Mouse (Mus musculus): ENCODE results near the gene Fbn1.

DNA sequence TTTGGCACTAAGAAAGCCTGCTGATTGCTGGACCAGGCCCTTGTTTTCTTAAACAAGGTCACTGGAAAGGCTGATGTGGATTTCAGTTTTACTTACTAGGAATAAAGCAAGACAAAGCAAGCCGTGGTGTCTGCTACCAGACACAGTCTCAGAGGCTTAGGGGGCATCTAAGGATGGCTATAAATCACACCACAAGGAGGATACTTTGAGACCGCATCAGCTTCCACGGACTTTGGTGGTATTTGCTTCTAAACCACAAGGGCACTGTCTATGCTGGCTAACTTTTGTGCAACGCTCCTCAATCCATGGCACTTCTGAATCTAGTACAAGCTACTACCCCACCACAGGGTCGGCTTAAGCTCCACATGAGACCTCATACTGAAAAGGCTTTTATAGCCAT, 167.4 kb downstream of the Fbn1 start:
- TF ChIP-seq POLR2A (IDR thresholded peaks at IDR 0.05; ENCODE audit: borderline replicate concordance, control insufficient read depth, low read depth, low read length) (no peak), CTCF (IDR thresholded peaks at IDR 0.05; ENCODE audit: control insufficient read depth, insufficient read depth, low read length) (no peak)
